Mouse (Mus musculus): ENCODE measurements around the gene Acbd6. TPM values are rescaled to one million over a fixed set of nuclear protein-coding genes. Genes with fewer than 3 reads are reported as not detected.
A peak's percentile ranks its signal among the peaks of the same experiment; 100 is the strongest.

Acbd6 gene
- total RNA-seq, 2 experiments from 2014 or later: 57.9 to 59.5 TPM

DNA sequence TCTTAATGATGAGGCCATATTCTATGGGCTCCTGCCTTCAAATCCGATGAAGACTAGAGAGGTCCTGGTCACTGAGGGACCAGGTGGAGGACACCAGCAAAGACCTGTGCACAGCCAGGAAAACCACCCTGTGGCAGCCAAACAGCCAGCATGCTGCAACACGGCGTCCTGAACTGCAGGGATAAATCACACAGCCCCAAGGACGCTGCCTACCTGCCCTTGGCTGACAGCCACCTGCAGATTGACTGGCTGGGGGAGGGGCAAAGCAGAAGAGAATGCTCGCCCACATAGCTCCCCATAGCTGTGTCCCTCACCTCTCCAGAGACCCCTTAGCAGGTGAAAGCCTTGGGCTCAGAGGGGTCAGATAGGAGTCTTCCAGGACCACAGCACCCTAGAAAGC is 162.1 kb downstream of the Acbd6 start:
- DNase-seq (ENCODE audit: low spot score in 2 of 2): no peak

DNA sequence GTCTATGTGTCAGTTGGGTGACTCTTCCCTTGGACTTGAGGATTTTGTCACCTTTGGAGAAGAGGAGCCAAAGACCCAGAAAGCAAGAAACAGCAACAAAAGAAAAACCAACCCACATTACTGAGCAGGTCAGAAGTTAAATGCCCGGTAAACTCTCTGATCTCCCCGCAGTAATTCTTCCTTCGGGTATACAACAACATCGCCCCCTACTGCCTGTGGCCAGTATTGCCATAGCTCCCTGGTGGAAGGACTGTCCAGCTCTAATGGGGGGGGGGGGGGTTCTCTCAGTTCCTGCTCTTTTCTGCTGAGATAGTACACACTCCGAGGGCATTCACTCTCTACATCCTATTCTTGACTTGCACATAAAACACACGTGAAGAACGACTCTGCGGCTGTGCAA is 163.5 kb downstream of the Acbd6 start:
- no peak for DNase-seq (ENCODE audit: low spot score in 2 of 2)

DNA sequence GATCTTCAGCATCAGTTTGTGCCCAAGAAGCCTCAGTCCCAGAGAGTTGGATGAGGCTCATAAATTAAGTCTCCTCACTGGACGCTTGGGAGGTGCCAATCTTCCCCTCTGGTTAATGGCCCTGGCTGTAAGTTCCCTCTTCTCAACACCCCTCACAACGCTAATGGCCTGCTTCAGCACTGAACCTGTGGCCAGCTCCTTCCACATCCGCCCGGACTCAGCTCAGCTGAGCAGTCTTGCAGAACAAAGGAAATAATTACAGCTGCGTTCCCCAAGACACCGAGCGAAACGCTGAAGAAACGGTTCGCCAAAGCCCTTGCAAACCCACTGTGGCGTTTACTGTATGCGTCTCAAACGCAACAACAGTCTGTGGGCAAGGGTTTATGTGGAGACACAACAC is 164.3 kb downstream of the Acbd6 start:
- peak in 1 of 2 experiments; percentile 47 for DNase-seq (ENCODE audit: low spot score in 2 of 2)

DNA sequence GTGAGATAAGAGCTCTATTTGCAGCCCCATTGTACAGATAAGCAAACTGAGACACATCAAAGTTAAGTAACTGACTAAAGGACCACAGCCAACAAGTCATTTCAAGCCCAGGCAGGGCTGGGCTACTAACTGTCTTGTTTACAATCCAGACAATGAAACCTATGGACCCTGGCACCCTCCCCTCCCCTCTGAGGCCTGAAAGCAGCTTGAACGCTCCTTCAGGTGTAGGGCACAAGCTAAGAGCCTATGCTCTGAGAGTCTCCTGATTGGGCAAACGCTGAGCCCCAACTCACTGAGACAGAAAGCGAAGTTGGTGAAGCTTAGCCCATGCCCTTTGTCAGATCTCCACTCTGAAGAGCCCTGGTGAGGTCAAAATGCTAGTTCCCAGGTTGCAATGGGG is 166.4 kb downstream of the Acbd6 start:
- DNase-seq (ENCODE audit: low spot score in 2 of 2): no peak

DNA sequence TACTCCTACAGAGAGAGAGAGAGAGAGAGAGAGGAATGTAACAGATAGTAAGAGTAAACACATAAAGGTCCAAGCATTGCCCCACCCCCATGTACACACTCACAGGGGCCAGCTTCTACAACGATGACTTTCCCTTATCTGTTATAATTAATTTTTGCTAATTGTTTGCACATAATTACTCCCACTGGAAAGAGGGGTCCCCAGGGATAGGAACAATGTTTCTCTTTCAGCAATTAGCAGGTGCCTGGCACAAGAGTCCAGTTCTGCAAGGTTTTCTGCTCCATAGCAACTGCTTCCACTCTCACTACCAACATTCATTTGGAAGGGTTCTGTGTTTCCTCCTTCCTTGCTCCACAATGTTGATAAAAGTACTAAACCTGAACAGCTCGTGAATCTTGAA is 168.0 kb downstream of the Acbd6 start:
- no peak for DNase-seq (ENCODE audit: low spot score in 2 of 2)

DNA sequence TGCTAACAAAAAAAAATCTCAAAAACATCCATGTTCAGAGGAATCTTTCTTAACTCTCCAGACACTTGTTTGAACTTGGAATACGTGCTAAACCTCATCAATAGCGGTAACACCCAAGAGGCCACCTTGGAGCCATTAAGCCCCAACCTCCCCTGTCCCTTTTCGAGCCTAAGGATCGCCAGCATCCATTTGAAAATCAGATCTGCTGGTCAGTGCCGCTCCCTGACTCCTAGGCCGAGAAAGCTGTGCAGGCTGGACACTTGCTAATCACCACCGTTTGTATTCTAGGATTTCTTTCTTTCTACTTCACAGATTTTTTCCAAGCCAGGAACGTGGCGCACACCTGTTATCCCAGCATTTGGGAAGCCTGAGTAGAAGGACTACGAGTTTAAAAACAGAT is 169.9 kb downstream of the Acbd6 start:
- DNase-seq (ENCODE audit: low spot score in 2 of 2): no peak

DNA sequence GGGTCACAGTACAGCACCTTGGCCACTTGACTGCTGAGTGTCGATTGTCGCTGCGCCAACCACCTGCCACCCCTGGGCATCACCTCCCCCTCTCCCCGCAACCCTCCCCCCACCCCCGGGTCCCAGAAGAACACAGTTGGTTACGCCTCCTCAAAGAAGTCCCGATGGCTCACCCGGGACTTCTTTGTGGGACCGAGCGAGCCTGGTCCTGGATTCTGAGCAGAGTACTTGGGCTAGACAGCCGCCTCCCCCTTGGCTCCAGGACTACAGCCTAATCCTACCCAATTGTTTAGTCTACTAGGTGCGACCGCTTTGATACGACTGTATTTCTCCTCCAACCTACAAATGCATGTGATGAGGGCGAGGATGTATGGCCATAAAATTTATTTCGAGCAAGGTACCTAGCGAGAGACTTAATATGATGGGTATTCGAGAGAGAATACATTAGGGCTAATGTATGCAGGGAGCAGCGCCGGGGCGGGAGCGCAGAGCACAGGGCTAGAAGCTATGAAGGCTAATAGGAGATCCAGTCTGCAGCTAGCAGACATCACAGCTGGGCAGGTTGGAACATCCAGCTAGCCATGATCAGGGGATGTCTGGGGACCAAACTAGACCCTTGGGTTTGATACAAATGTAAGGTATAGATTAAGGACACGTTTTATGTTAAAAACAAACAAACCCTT is 171.3 kb downstream of the Acbd6 start:
- no peak for DNase-seq (ENCODE audit: low spot score in 2 of 2)

DNA sequence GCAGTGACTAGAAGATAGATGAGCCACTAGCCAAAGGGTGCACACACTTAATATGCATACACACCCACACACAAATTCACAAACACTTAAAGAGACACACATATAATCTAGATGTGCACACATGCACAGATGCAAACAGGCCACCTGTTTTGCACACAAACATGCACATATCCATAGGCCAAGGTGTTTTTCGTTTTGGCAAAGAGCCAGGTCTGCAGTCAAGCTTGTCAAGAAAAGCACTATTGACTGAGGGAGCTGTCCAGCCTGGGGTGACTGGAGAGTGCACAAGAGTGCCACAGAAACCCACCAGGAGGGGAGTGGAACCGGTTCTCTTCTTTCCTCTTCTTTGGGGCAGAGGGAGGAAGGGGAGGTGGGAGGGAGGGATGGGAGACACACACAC is 173.2 kb downstream of the Acbd6 start:
- DNase-seq (ENCODE audit: low spot score in 2 of 2): no peak

DNA sequence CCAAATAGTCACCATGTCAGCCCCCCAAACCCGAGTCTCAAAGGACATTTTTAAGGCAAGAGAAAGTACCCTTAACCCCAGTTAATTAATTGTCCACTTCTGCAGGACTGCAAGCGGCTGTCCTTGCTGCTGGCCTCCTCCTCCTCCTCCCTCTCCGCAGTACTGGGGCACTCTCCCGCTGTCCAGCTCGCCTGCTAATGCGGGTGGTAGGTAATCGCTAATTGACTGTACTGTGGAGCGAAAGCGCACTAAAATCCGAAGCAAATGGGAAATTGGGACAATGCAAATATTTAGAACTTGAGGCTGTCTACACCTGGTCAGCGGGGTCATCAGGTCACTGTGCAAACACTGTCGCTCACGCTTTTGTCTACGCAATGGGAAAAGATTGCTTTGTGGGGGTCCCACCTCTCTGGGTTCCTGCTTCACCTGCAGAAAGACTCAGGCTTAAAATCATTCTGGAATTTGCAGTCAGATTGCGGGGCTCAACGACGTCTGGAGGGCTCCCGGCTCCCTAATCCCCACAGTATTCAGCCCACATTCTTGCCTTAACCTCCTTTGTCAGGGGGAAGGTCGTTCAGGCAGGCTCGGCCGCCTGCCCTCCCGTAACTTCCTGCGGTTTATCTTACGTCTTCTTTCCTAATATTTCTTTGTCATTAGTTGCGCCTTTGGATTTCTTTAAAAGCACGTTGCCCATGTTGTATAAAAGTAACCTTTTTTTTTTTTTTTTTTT is 178.3 kb downstream of the Acbd6 start:
- DNase-seq (ENCODE audit: low spot score in 2 of 2): no peak

DNA sequence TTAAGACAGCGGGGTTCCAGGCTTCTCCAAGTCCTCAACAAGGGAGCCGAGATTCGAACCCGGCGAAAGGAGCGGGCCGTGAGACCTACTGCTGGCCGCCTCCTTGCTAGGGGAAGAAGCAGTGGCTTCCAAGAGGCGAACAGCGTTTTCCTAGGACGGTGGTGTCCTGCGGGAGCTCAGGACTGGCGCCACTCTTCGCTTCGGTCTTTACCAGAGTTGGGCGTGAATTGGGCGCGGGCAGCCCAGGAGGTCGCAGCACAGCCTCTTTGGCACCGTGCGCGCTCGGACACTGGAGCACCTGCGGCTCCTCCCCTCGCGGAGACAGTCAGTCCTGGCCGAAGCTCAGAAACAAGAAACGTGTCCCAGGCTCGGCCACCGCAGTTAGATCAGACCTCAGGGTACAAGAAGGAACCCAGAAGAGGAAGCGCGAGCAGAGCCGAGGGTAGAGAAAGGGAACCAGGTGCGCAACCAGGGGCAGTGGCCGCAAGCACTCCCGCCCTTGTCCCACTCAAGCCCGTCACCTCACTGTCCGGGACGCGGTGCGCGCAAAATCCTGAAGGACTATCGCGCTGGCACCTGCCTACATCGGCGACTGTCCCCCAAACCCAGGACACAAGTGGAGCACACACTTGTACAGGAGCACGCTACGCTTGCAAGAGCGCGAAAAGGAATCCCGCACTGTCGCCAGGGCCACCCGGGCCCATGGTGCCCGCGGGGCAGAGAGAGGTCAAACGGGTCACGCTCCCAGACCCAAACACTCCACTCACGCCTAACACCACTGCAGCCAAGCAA is 179.3 kb downstream of the Acbd6 start:
- no peak for DNase-seq (ENCODE audit: low spot score in 2 of 2)

DNA sequence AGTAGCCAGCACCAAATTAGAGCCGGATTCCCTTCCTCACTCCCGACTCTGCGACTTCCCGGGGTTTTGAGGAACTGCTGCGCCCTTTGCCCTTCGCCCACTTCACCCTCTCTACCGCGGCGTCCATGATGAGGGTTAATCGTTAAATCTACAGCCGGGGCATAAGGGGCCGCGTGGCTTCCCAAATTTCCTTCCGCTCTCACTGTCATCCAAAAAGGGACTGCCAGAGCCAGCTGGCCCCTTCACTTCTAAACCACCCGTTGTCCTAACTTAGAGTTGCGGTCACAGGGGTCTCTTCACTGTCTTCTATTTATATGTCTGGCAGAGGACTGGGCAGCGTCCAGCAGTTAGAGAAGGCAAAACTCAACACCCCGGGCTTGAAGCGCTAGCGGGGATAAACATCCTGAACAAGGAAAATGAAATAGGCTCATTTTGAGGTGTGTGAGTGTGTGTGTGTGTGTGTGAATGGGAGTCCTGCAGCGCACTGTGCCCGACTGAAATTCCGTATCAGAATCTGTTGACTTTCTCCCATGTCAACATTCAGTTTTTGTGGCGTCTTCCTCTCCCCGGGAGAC is 180.0 kb downstream of the Acbd6 start:
- DNase-seq (ENCODE audit: low spot score in 2 of 2): no peak

Other genes with a start within 250 kb of the Acbd6 start
- 10 to 100 TPM; 18.8 to 21.5 TPM for gene Xpr1, start 140.7 kb upstream of the Acbd6 start, total RNA-seq (2021)
- not detected for gene Lhx4, start 193.6 kb downstream of the Acbd6 start, total RNA-seq (2021)

Measured in gastrocnemius, postnatal 4 days (tissue).